Mouse (Mus musculus): Measurements from ENCODE around the gene 6430548M08Rik.

Gene 6430548M08Rik

GRCm38 (mm10) chr8:120212596-120212995 lies 98.6 kb downstream of the 6430548M08Rik start:
- intact Hi-C loops (cut with DNase I) = loop anchor here (5.0 kb wide), 1 partner anchor 35 kb away; the partner anchor contains the start of gene Fam92b

DNA sequence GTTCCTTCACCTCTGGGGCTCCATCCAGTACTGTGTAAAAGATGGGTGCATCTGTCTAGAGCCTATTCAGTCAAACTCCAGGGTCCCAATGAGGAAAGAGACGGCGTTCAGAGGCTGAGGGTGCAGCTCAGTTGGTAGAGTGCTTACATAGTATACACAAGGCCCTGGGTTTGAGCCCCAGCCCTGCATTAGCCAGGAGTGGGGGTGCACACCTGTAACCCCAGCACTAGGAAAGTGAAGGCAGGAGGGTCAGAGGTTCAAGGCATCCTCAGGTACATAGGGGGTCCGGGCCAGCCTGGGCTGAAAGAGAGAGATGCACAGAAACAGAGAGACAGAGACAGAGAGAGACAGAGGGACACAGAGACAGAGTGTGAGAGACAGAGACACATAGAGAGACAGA lies 99.3 kb downstream of the 6430548M08Rik start:
- intact Hi-C loops (cut with DNase I) = loop anchor here (5.0 kb wide), 1 partner anchor 36 kb away; the partner anchor contains the start of gene Fam92b

GRCm38 (mm10) chr8:120213939-120214338 lies 100.0 kb downstream of the 6430548M08Rik start:
- intact Hi-C loops (cut with DNase I) = loop anchor here (5.0 kb wide), 1 partner anchor 37 kb away; the partner anchor contains the start of gene Fam92b

Measured in adrenal gland (tissue).